Mouse (Mus musculus) heart, embryonic 14.5 days (tissue): Measurements from ENCODE around the gene Dst. TPM values are rescaled to one million over a fixed set of nuclear protein-coding genes. Genes with fewer than 3 reads are reported as not detected.

Source experiments
- ATAC-seq: fragments of 200-750 bp; cut with Nextera tagmentation; 2 replicates; pipeline ENCODE4 v1.8.0; 2017; ENCODE audit warnings: low read depth, moderate TSS enrichment; ENCODE audit not compliant: insufficient number of reproducible peaks, insufficient read depth, low FRiP score
- H3K27ac ChIP-seq, 2 experiments: fragments of 200-500 bp in 1 of 2; fragments of 300-500 bp in 1 of 2; sonication (generic) in 1 of 2; replicated peaks in 1 of 2; 2 replicates each; pipeline ENCODE4 v1.5.1; 2012 to 2014; ENCODE audit warnings: low read depth in 2 of 2, low read length in 2 of 2, control low read depth in 1 of 2, mild to moderate bottlenecking in 1 of 2, mixed read lengths in 1 of 2; ENCODE audit not compliant: control insufficient read depth in 1 of 2, insufficient read depth in 1 of 2
- H3K27me3 ChIP-seq: fragments of 300-500 bp; sonication (generic); 2 replicates; pipeline ENCODE4 v1.6.1; 2014; ENCODE audit warnings: mild to moderate bottlenecking, low read length, control low read depth; ENCODE audit not compliant: control insufficient read depth, insufficient read depth
- H3K36me3 ChIP-seq: fragments of 300-500 bp; sonication (generic); 2 replicates; pipeline ENCODE4 v1.6.1; 2014; ENCODE audit warnings: mild to moderate bottlenecking, control low read depth, low read length, mixed read lengths; ENCODE audit not compliant: control insufficient read depth, insufficient read depth
- H3K4me1 ChIP-seq, 2 experiments: fragments of 200-500 bp in 1 of 2; fragments of 300-500 bp in 1 of 2; sonication (generic) in 1 of 2; 2 replicates each; pipeline ENCODE4 v1.6.1; 2012 to 2014; ENCODE audit warnings: low read length in 2 of 2, control low read depth in 1 of 2, mixed read lengths in 1 of 2; ENCODE audit not compliant: control insufficient read depth in 2 of 2, insufficient read depth in 2 of 2
- H3K4me2 ChIP-seq: fragments of 300-500 bp; sonication (generic); 2 replicates; pipeline ENCODE4 v1.6.1; 2014; ENCODE audit warnings: mild to moderate bottlenecking, low read length
- H3K4me3 ChIP-seq, 2 experiments: fragments of 200-500 bp in 1 of 2; fragments of 300-500 bp in 1 of 2; sonication (generic) in 1 of 2; 2 replicates each; pipeline ENCODE4 v1.5.1; 2012 to 2014; ENCODE audit warnings: low read length in 2 of 2, mild to moderate bottlenecking in 2 of 2, control low read depth in 1 of 2, low read depth in 1 of 2, moderate library complexity in 1 of 2; ENCODE audit not compliant: control insufficient read depth in 1 of 2, insufficient read depth in 1 of 2
- H3K9ac ChIP-seq: fragments of 300-500 bp; sonication (generic); 2 replicates; pipeline ENCODE4 v1.6.1; 2014; ENCODE audit warnings: mild to moderate bottlenecking, low read length
- H3K9me3 ChIP-seq: fragments of 300-500 bp; sonication (generic); 2 replicates; pipeline ENCODE4 v1.6.1; 2016; ENCODE audit warnings: low read length, control low read depth; ENCODE audit not compliant: control insufficient read depth
- WGBS: fragments of 180-500 bp; shearing (Covaris S2); extraction: QIAGEN DNeasy Blood & Tissue Kit; methylation state at CpG from one replicate; pipeline ENCODE4 v1.1.7; 2014; 5-methylcytosine and 5-hydroxymethylcytosine counted together
- polyA plus RNA-seq: library from polyadenylated mRNA; unstranded; fragments of >200 nt; fragmentation: Nextera tagmentation; extraction: Ambion mirVana; gene quantifications from 2 replicates; pipeline ENCODE4 v1.2.1, GENCODE M21; 2014

Gene Dst
- polyA plus RNA-seq, 1 experiment from 2014 or later = 38.6 TPM

DNA sequence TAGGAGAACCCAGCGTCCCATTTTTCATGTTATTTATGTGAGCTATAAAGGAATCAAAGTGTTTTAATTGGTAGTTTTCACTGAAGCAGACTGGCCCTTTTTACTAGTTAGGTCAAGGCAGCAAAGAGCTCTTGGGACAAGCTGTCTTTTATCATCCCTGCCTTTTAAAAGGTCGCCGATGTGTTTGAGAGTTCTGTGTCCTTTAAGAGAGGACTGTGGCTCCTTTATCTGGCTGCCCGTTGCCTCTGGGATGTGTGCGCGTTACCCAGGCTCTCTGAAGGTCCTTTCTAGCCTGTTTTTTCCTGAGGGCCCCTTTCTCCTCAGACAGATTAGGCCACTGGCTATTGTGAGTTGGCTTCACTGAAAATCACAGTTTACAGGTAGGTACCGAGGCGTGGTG, 198.6 kb downstream of the Dst start:
- ATAC-seq = no peak
- WGBS = 14% methylated on average over 8 of the region's 8 CpGs
- H3K27ac ChIP-seq = peak overlapping the region; percentile 24 to 45
- H3K36me3 ChIP-seq = no peaks in the 10 kb centered on the region
- H3K9me3 ChIP-seq = 0 out of 2 replicates have a peak, but pooled peaks cover 3% of the 10 kb centered on the region
- no peak overlapping the region for H3K4me3 ChIP-seq
- H3K4me1 ChIP-seq = peaks cover 29 to 58% of the 10 kb centered on the region in 2 experiments
- H3K4me2 ChIP-seq = peak overlapping the region; percentile 41
- H3K27me3 ChIP-seq = no peaks in the 10 kb centered on the region
- H3K9ac ChIP-seq = peak overlapping the region; percentile 14

- Histone ChIP-seq H3K36me3 (no peaks in the 10 kb centered on the region), H3K4me1 (peaks cover 29 to 58% of the 10 kb centered on the region in 2 experiments), H3K27me3 (no peaks in the 10 kb centered on the region), H3K9ac (peak overlapping the region; percentile 14; the same call in 1 of the 2 replicates), H3K9me3 (0 out of 2 replicates have a peak, but pooled peaks cover 3% of the 10 kb centered on the region), H3K4me3 (no peak overlapping the region), H3K4me2 (peak overlapping the region; percentile 41), H3K27ac (peak overlapping the region; percentile 24 to 45)
- 41% methylated on average over 8 of the region's 8 CpGs for WGBS
- no peak for ATAC-seq
Observed at GRCm38 (mm10) chr1:34107076-34107475, 199.1 kb downstream of the Dst start.

DNA sequence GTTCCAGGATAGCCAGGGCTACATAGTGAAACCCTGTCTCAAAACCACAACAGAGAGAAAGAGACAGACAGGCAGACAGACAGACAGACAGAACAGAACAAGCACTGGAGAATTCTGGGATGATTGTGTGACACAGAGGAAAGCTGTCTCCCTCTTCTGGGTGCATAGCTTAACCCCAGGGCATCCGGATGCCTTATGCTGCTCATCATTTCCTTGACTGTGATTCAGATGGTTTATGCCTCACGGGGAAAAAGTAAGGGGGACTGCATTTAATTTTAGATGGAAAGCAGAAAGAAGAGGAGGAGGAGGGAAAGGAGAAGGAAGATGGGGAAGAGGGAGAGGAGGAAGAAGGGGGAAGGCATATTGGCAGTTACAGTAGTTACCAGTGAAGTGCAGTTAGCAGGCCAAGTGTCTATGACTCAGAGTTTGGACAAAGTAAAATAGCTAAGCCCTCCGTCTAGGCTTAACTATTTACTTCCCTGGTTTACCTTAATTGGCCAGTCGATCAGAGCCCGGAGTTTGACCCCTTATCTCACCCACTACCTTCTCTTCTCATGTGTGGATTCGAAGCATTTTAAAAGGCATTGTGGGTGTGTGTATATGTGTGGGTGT, 201.7 kb downstream of the Dst start:
- no peak overlapping the region for H3K9ac ChIP-seq
- no peak overlapping the region for H3K4me2 ChIP-seq
- no peak overlapping the region for H3K4me3 ChIP-seq
- H3K27ac ChIP-seq = peak overlapping the region in 1 of 2 experiments; percentile 10; a peak in 1 of 4 replicates
- no peaks in the 10 kb centered on the region for H3K27me3 ChIP-seq
- peaks cover 22 to 41% of the 10 kb centered on the region in 2 experiments for H3K4me1 ChIP-seq
- no peak for ATAC-seq
- peaks cover 7% of the 10 kb centered on the region for H3K36me3 ChIP-seq
- 56% methylated on average over 6 of the region's 6 CpGs for WGBS
- no peaks in the 10 kb centered on the region for H3K9me3 ChIP-seq

- H3K27me3 ChIP-seq = no peaks in the 10 kb centered on the region
- peaks cover 23 to 41% of the 10 kb centered on the region in 2 experiments for H3K4me1 ChIP-seq
- no peaks in the 10 kb centered on the region for H3K9me3 ChIP-seq
- H3K27ac ChIP-seq = peak overlapping the region in 1 of 2 experiments; percentile 37; a peak in 1 of 4 replicates
- H3K36me3 ChIP-seq = peaks cover 7% of the 10 kb centered on the region
- H3K4me3 ChIP-seq = no peak overlapping the region
- 30% methylated on average over 2 of the region's 2 CpGs for WGBS
- H3K9ac ChIP-seq = no peak overlapping the region
- ATAC-seq = no peak
- H3K4me2 ChIP-seq = no peak overlapping the region
Observed at GRCm38 (mm10) chr1:34110862-34111261, 202.8 kb downstream of the Dst start.

GRCm38 (mm10) chr1:34111954-34112353, 203.9 kb downstream of the Dst start:
- Histone ChIP-seq H3K4me1 (peaks cover 23 to 45% of the 10 kb centered on the region in 2 experiments), H3K27me3 (no peaks in the 10 kb centered on the region), H3K4me2 (no peak overlapping the region), H3K9me3 (no peaks in the 10 kb centered on the region), H3K36me3 (peaks cover 7% of the 10 kb centered on the region), H3K27ac (no peak overlapping the region), H3K4me3 (no peak overlapping the region), H3K9ac (no peak overlapping the region)
- WGBS = 86% methylated on average over 2 of the region's 2 CpGs
- ATAC-seq = no peak

DNA sequence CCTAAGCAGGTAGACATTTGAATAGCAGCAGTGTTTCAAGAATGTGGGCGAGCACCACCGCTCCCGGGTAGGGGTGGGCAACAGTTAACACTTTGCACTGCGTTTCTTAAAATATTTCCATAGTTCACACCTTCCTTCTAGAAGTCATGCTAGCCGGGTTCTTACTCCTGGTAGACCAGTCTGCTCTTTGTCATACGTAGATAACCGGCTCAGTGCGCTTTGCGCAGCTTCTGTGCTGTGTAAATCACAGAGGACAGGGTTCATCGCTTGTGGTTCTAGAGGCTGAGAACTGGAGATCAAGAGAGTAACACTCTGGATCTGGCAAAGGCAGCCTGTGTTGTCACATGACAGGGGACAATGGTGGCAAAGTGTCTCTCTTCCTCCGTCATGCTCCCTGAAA, 208.4 kb downstream of the Dst start:
- no peak overlapping the region for H3K4me3 ChIP-seq
- no peaks in the 10 kb centered on the region for H3K27me3 ChIP-seq
- peaks cover 16 to 37% of the 10 kb centered on the region in 2 experiments for H3K4me1 ChIP-seq
- peaks cover 7% of the 10 kb centered on the region for H3K36me3 ChIP-seq
- H3K27ac ChIP-seq = peak overlapping the region; percentile 56 to 58; a peak in 3 of 4 replicates
- peak; percentile 26; the same call in 1 of the 2 replicates for ATAC-seq
- H3K9me3 ChIP-seq = no peaks in the 10 kb centered on the region
- WGBS = 24% methylated on average over 11 of the region's 11 CpGs
- H3K4me2 ChIP-seq = peak overlapping the region; percentile 45
- 0 out of 2 replicates have a peak overlapping the region, but pooled peaks have one; percentile 32 for H3K9ac ChIP-seq

DNA sequence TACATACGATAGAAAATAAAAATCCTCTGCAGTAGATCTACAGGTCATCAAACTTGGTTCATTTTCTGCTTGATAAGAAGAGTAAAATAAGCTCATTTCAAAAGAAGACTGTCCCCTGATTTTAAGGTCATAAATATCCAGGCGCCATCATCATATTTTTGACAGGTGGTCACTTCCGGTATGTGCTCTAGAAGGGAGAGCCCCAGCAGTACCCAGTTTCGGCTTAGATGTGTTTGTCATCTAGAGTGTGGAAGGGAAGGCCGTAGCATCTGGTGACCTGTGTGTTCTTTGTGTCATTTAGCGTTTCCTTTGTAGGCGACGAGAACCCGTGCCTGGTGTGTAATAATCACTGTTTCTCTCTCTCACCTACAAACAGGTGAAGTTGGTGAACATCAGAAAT, 209.0 kb downstream of the Dst start:
- H3K4me1 ChIP-seq = peaks cover 21 to 43% of the 10 kb centered on the region in 2 experiments
- H3K9me3 ChIP-seq = no peaks in the 10 kb centered on the region
- ATAC-seq = no peak
- H3K36me3 ChIP-seq = peaks cover 7% of the 10 kb centered on the region
- no peak overlapping the region for H3K4me3 ChIP-seq
- no peak overlapping the region for H3K4me2 ChIP-seq
- 0 out of 4 replicates have a peak overlapping the region, but pooled peaks of 1 of the 2 experiments have one; percentile 56 for H3K27ac ChIP-seq
- WGBS = 86% methylated on average over 9 of the region's 9 CpGs
- H3K9ac ChIP-seq = no peak overlapping the region
- no peaks in the 10 kb centered on the region for H3K27me3 ChIP-seq
